Mouse (Mus musculus) cerebellum, postnatal 36 days (tissue): ENCODE results near the gene Tns1.

Source experiments
- DNase-seq, 2 experiments: peaks; one replicate each; pipeline ENCODE4 v3.0.0; 2021 to 2022; ENCODE audit warnings: mixed read lengths in 2 of 2

The Tns1 gene

DNA sequence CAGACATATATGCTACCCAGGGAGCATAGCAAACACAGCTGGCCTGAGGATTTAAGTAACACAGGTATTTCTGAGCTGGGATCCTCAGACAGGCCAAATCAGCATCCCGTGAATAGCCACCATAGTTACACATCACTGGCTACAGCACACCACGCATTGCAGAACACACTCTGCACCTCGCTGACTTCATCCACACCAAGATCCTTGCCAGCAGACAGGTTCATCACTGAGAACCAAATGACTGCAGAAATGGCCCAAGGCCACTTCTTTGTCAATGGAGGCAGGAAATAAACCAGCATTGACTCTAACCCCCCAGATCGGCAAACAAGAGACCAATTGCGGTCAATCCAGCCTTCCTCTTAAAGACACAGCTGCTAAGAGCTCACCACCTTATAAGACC lies 66.7 kb downstream of the Tns1 start:
- DNase-seq = no peak

DNA sequence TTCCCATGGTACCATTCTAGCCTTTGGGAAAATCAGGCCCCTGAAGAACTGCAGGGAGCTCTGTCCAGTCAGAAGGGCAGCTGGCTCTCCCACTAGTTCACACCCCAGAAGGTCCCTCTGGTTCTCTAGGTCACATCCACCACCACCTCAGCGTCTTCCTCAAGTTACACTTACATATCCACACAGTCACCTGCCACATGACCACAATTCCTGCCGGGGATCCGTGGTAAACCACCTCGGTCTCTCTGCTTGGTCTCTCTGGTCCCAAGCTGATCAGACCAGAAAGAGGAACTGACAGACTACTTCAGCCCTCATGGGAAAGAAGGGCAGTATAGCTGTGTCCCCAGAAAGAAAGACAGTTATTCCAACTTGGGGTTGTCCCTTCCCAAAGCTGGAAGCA lies 68.7 kb downstream of the Tns1 start:
- no peak for DNase-seq

DNA sequence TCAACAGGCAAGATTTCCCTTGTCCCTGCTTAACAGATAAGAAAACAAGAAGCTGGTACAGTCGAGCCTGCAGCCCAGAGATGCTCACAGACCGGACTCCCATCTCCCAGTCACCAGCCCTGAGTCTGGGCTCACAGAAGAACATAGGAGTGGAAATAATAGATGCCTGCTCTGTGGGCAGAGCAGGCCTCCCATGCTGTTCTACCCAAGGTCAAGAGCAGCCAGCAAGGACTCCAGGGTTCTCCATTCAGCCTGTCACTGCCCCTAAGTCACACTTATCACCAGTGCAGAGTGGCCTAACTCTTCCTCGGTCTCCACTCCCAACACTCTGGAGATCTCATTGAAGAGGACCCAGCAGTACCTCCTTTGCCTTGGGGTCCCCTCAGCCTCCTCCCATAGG lies 69.8 kb downstream of the Tns1 start:
- DNase-seq = no peak

- no peak for DNase-seq
Measured at GRCm38 (mm10) chr1:74054007-74054406, 70.2 kb downstream of the Tns1 start.

- DNase-seq = no peak
Measured at GRCm38 (mm10) chr1:74053068-74053467, 71.2 kb downstream of the Tns1 start.

GRCm38 (mm10) chr1:74051349-74051748 lies 72.9 kb downstream of the Tns1 start:
- no peak for DNase-seq

- DNase-seq = no peak
Measured at GRCm38 (mm10) chr1:74049430-74049829, 74.8 kb downstream of the Tns1 start.

- DNase-seq = no peak
Measured at GRCm38 (mm10) chr1:74047722-74048121, 76.5 kb downstream of the Tns1 start.

DNA sequence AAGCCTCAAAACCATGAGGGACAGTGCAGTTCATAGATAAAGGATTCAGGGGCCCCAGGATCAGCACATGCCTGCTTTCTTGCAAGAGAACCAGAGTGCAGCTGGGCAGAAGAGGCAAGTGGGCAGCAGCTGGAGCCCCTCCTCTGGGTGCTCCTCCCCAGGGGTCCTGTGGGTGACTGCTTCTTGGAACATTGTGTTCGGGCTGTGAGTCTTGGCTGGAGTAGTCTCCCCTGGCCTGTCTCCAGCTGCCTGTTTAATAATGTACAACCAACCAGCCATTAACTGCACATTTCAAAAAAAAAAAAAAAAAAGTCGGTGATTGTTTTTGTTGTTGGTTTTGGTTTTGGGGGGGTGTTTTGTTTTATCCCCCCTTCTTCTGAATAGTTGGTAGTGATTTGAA lies 76.9 kb downstream of the Tns1 start:
- no peak for DNase-seq

DNA sequence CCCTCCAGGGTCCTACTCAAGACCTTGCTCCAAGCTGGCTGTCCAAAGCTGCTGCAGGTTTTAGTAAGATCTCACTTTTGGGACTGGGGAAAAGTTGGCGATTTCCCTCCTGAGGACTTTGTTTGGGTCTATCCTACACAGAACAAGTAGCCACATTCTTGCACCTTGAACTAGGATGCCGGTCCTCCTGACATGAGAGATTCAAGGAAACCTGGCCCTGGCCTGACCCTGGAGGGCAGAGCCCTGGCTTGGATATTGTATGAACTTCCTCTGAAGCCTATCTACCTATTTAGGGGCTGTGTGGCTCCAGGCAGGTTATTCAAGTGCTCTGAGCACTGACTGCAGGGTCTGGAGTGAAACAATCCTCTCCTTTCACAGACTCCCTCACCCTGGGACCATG lies 79.2 kb downstream of the Tns1 start:
- no peak for DNase-seq

DNA sequence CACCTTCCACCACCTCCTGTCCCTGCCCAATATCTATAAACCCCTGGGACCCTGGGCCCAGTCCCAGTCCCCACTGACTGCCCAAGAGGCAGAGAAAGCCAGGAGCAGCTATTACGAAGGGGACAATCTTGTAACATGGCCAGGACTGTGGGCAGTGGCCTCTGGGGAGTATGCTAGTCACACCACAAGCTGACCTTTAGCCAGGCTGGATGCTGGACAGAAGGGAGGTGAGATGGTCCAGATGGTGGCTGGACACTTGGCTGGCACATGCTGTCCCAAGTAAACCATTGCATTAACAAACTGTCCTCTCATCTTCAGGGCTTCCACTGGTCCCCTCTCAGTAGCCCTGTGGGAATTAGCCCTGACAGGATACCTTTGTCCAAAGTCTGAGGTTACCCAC lies 79.8 kb downstream of the Tns1 start:
- no peak for DNase-seq

DNA sequence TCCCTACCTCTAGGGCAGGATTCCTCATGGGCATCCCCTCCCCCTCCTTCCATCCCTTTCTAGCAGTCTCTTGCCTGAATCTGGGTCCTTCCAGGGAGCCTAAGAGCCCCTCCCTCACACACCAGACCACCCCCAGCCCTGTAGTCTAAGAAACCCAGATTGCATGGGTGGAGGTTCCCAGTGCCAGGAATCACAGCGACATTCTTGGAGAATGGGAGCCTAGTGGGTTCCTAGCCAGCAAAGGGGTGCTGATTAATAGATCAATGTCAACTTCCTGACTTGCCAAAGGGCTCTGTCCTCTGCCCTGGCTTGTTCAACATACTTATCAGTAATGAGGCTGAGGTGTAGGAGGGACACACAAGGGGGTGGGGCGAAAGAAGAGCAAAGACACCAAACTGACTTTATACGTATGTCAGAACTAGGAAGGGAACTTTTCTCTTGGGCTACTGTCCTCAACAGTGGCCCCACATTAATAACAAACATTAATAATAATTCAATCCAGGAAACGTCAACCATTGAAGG lies 80.6 kb downstream of the Tns1 start:
- no peak for DNase-seq

DNA sequence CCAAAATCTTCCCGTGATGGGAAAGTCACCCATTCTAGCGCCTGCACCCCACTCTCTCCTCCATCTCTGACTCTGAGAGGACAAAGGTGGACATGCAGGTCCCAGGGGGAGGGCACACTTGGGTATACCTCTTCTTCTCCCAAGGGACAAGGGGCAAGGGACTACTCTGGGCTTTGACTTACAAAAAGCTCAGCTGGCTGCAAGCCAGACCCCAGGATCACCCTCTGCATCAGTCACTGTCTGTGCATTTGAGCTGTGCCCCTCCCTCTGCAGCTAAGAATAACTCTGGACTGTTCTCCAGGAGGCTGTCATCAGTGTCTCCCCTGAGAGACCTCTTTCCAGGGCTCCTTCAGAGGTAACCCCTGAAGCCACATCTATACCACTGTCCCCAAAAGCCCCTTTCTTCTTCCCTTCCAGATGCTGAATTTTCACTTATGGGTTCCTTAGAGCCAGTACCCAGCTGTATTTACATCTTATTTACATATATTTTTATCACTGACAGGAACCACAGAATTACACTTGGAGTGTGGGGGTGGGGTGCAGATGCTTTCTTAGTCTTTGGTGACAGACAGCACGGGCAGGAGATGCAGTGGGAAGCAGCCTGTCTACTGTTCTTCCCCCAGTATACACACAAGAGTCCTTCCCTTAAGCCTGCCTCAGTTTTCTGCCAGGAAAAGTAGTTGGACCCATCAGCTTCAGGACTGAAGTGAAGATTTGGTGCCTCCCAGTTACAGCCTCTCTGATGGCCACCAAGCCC lies 81.4 kb downstream of the Tns1 start:
- no peak for DNase-seq

- no peak for DNase-seq
Measured at GRCm38 (mm10) chr1:74041692-74042091, 82.6 kb downstream of the Tns1 start.

DNA sequence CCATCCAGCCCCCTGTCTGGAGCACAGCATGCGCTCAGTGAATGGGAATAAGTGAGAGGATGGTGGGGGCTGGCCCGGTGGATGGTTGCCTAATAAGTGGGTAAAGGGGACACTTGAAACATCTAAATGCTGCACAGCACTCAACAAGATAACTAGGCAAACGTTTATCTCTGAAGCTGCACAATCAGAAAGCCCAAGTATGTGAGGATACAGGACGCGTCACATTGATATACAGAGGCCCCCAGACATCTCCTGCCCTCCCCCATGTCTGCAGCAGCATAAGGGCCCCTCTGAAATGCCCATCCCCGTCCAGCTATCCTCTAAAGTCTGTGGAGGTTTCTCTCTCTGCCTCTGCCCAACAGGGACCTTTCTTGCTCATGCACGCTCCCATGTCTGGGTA lies 83.1 kb downstream of the Tns1 start:
- DNase-seq = no peak

GRCm38 (mm10) chr1:74036560-74037390 lies 87.5 kb downstream of the Tns1 start:
- no peak for DNase-seq

GRCm38 (mm10) chr1:74035912-74036489 lies 88.2 kb downstream of the Tns1 start:
- DNase-seq = no peak

DNA sequence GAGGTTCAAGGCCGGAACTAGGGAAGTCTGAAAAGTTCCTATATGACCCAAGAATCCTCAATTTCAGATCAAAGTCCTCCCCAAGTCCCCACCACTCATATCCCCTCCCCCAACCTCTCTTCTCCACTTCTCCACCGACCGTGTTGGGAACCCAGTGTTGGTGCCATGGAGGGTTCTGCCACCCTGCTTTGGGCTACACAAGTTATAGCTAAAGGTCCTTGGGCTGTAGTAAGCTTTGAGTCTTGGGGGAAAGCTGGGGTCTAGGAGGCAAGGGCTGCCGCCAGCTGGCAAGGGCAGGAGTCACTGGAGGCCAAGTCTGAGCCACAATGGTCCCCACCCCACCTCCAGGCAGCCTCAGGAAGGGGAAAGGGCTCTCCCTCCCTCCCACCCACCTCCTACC lies 88.8 kb downstream of the Tns1 start:
- no peak for DNase-seq

DNA sequence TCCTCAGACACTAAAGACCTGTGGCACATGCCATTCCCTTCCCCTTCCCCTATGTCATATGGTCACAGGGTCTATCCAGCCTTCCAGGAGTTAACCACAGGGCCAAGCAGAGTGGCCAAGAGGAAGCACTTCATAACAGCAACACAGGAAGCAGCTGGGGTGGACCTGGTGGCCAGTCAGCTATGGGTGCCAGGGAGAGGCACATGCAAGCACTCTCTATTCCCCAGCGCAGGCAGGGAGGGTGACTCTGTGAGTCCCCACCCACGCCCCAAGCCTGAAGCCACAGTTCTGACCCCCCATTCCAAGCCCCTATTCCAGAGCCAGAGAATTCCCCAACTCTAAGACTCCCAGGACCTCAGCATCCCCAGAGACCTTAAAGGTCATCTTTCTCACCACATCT lies 89.5 kb downstream of the Tns1 start:
- DNase-seq = no peak

GRCm38 (mm10) chr1:74034211-74034610 lies 90.0 kb downstream of the Tns1 start:
- no peak for DNase-seq

DNA sequence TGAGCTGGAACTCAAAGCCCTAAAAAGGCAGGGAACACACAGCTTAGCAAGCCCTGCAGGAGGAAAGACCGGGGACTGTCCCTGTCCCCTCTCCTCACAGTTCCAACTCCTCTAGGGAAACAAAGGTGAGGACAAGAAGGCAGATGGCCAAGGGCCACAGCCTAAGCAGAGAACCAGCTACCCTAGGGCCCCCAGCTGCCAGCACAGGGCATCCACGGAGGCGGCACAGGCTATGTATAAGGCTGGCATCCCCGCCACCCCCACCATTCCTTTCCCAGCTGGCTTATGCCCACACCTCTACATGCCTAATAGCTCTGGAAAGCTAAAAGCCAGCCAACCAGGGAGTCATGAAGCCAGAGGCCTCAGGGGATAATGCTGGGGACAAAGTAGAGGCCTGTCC lies 90.8 kb downstream of the Tns1 start:
- DNase-seq = no peak

DNA sequence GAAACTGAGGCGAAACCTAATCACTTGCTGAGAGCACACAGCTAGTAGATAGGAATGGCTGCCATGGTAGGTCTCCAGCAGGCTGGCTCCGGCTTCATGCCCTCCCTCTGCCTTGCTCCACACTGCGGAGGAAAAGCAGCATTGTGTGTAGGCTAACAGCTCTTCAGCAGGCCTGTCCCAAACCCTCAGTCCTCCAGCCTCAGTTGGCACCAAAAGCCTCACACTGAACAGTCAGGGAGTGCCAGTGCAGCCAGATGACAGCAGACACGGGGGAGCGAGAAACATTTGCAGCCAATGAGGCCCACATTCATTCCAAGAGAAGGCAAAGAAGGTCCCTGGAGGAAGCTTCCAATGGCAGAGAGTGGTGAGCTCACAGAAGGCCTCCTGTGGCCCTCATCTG lies 91.3 kb downstream of the Tns1 start:
- DNase-seq = no peak

- no peak for DNase-seq
Measured at GRCm38 (mm10) chr1:74031771-74032609, 92.3 kb downstream of the Tns1 start.
